Mouse (Mus musculus): ENCODE measurements around the gene Gm49321. TPM values are rescaled to one million over a fixed set of nuclear protein-coding genes. Genes with fewer than 3 reads are reported as not detected.

Gene Gm49321
- not detected for polyA plus RNA-seq (2014; fragmentation: Illumina TruSeq; extraction: RNeasy Lipid Tissue Mini Kit (QIAGEN cat#74804); ENCODE audit: low read depth, low replicate concordance)

DNA sequence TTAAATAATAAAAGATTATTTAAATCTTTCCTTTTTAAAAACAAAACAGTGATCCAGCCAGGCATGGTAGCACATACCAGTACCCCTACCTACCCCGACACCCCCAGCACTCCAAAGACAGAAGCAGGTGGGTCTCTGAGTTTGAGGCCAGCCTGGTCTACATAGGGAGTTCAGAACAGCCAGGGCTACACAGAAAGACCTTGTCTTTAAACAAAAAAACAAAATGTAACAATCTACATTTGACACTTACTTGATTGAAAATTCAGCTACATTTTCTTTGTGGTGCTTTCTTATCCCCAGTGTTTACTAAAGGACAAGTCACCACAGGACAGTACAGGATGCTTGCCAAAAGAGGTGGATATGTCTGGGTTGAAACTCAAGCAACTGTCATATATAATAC, at the start of gene Gm49321:
Gm49321 (plus strand) TSS at position 301 of the 400 bp plus-strand sequence.

GRCm38 (mm10) chr12:73964291-73965281, 27.1 kb downstream of the Gm49321 start, which contains the start of gene Snapc1:
Snapc1 (plus strand) TSS chr12:73964481.

GRCm38 (mm10) chr12:73997297-73998127, 60.1 kb downstream of the Gm49321 start, which contains the start of gene Syt16:
Syt16 (plus strand) TSS chr12:73997661.

Other genes starting within 250 kb of the Gm49321 start
- gene Hif1a, start 36.3 kb upstream of the Gm49321 start, polyA plus RNA-seq (2014; fragmentation: Illumina TruSeq; extraction: RNeasy Lipid Tissue Mini Kit (QIAGEN cat#74804); ENCODE audit: low read depth, low replicate concordance): 53.3 TPM
- 5.1 TPM for gene Snapc1, start 26.8 kb downstream of the Gm49321 start, polyA plus RNA-seq (2014; fragmentation: Illumina TruSeq; extraction: RNeasy Lipid Tissue Mini Kit (QIAGEN cat#74804); ENCODE audit: low read depth, low replicate concordance)
- gene Syt16, start 60.0 kb downstream of the Gm49321 start, polyA plus RNA-seq (2014; fragmentation: Illumina TruSeq; extraction: RNeasy Lipid Tissue Mini Kit (QIAGEN cat#74804); ENCODE audit: low read depth, low replicate concordance): not detected

All from liver, adult 10 weeks (tissue).